Mouse (Mus musculus): Measurements from ENCODE around the gene Rad51d. TPM values are rescaled to one million over a fixed set of nuclear protein-coding genes. Genes with fewer than 3 reads are reported as not detected.
A peak's percentile ranks its signal among the peaks of the same experiment; 100 is the strongest.

The Rad51d gene
- total RNA-seq, 2 experiments from 2014 or later = 11.1 to 11.3 TPM

DNA sequence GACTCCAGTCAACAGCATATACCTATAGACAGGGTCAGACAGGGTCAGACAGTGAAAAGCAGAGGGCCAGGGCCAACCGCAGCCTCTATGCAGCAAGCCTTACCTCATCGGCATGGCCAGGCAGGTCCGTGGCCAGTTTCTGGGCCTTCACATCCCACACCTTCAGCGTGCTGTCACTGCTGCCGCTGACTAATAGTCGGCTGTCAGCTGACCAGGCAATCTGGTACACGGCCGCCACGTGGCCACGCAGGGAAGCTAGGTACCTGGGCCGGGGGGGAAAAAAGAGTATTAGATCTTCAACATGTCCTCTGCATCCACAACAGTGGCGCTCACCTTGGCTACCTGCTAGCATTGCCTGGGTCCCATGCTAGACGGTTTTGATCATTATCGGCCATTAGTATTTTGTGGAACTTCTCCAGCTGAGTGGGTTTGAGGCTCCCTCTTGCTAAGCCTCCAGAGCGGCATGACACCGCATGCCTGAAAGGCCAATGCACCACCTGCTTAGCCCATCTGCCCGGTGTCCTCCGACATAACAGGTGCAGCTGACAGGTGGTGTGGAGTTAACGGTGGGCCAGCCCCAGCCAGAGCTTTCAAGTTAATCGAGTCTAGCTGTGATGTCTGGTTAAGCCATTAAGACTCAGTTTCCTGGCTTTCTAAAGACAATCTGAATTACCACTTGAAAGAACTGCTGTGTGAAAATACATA, 11.3 kb upstream of the Rad51d start:
- no peak for DNase-seq (ENCODE audit: extremely low spot score in 1 of 2, low spot score in 2 of 2)
- intact Hi-C loops (cut with DNase I) = no loop called here

- intact Hi-C loops (cut with DNase I) = no loop called here
Observed at GRCm38 (mm10) chr11:82899720-82900119, 9.3 kb upstream of the Rad51d start.

DNA sequence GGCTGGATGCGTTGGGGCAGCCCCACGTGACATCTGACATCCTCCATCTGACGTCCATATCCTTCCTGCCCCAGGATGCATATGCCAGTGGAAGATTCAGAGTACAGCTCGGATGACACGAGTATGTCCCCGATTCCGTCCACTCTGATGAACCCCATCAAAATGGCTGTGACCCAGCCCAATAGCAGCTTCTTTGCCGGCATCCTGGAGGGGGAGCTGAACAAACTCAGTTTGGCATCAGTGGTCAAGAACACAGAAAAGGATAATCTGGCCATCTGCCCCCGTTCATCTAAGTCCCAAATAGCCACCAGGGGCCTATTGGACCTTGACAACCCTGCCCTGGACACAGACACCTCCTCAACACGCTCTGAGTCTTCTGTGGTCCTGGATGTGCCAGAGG, 7.1 kb upstream of the Rad51d start:
- intact Hi-C loops (cut with DNase I) = no loop called here
- no peak for DNase-seq (ENCODE audit: extremely low spot score in 1 of 2, low spot score in 2 of 2)

More at GRCm38 (mm10) chr11:82899720-82900119, 9.3 kb upstream of the Rad51d start:
- DNase-seq (ENCODE audit: extremely low spot score in 1 of 2, low spot score in 2 of 2) = no peak

GRCm38 (mm10) chr11:82891936-82892335, 1.5 kb upstream of the Rad51d start, which contains the start of gene Fndc8:
Gene Fndc8, plus strand, starts transcription at chr11:82892124.
- DNase-seq (ENCODE audit: extremely low spot score in 1 of 2, low spot score in 2 of 2) = no peak
- intact Hi-C loops (cut with DNase I) = loop anchor here (2.0 to 5.0 kb wide), 5 partner anchors 280 to 895 kb away; no protein-coding TSS in a partner anchor

DNA sequence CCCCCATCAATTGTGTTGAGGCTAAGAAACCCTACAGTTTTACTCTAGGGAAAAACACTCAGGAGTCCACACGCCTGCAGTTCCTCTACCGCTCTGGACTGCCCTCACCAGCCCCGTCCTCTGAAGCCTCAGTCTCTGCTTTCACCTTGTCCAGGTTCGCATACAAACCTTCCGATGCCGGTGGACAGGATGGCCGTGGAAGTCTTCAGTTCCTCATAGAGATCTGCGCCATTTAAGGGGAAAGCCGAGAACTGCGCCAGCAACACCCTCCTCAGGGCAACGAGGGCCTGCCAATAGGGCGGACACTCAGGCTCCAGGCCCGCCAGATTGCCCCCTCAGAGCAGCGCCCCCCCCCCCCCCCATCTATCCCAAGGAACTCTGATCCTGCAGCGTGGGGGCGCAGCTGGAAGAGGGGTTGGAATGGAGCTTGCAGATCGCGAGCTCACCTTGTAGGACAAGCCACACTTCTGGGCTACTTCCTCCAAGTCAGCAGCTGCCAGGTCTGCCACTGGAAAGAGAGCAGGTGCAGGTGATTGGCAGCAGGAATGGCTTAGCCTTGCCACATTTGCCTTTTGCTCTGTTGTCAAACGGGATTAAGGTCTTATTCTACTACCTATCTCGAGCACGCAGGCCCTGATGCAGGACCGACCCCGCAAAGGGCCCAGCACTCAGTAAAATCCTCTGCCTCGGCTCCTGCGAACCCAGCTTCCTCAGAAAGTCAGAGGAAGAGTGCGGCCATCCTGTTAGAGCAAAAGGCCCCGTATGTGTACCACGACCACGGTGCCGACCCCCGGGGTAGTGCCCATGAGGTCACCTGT, 681 bp downstream of the Rad51d start:
- intact Hi-C loops (cut with DNase I) = loop anchor here (2.0 to 5.0 kb wide), 5 partner anchors 277 to 893 kb away; no protein-coding TSS in a partner anchor
- no peak for DNase-seq (ENCODE audit: extremely low spot score in 1 of 2, low spot score in 2 of 2)

DNA sequence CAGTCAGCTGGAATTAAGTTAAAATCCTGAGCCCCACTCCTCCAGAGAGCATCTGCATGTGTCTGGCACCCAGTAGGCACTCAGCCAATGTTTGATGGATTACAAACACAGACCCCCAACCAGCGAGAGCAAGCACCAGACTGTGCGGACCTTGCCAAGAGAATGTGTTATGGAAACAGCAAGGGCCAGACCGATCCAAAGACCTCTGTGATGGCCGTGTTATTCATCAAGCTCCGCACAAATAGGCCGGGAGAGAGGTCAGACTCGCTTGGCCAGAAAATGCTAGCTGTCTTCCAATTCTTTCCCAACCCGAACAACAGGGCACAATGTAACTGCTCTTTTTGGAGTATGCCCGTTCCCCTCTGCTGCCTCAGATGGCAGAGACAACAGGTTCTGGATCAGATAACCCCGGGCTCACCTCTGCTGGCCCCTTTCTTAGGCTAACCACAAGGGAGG, 1.9 kb downstream of the Rad51d start:
- peak in 1 of 2 experiments; percentile 41 for DNase-seq (ENCODE audit: extremely low spot score in 1 of 2, low spot score in 2 of 2)
- intact Hi-C loops (cut with DNase I) = no loop called here

GRCm38 (mm10) chr11:82886559-82886958, 3.9 kb downstream of the Rad51d start:
- intact Hi-C loops (cut with DNase I) = no loop called here
- DNase-seq (ENCODE audit: extremely low spot score in 1 of 2, low spot score in 2 of 2) = no peak

DNA sequence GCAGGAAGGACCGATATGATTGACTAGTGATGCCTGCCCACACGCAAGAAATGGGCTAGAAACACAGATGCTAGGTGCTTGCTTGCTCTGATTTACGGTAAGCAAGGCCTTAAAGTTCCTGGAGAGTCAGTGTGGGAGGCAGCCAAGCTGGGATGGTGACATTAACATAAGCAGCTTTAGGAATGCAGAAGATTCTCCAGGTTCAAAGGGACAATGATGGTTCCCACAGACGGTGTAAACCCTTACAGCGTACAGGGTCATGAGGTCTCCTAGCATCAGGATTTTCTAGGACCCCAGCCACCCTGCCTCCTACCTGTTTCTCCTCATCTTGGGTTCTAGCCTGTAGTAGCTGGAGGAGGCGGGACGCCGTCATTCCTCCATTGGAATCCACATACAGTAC, 7.2 kb downstream of the Rad51d start:
- no peak for DNase-seq (ENCODE audit: extremely low spot score in 1 of 2, low spot score in 2 of 2)
- intact Hi-C loops (cut with DNase I) = no loop called here

DNA sequence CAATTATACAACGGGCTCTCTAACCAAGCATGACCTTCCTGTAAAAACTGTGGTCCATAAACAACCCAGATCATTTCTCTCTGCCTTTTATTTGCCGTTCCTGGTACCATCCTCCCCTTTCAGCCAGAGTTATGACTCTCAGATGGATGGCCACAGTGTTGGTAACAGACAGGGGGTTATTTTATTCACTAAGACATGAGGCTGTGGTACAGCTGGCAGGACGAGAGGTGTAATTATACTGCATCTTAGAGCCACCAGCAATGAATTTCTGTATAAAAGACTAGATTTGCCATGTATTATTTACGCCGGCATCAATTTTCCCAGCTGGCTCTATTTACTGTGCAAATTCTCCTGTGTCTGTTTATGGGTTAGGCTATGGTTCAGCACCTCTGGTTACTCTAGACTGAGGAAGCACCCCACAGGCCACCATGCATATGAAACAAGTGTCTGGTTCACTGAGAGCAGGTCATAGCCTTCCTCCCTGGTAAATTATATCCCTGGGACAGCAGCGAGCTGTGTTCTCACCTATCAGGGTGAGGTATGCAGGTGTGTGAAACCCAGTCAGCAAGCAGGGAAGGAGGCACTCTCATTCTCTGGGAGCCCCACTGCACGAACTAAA, 12.6 kb downstream of the Rad51d start:
- intact Hi-C loops (cut with DNase I) = no loop called here
- DNase-seq (ENCODE audit: extremely low spot score in 1 of 2, low spot score in 2 of 2) = no peak

GRCm38 (mm10) chr11:82875631-82876030, 14.8 kb downstream of the Rad51d start:
- intact Hi-C loops (cut with DNase I) = no loop called here
- no peak for DNase-seq (ENCODE audit: extremely low spot score in 1 of 2, low spot score in 2 of 2)

DNA sequence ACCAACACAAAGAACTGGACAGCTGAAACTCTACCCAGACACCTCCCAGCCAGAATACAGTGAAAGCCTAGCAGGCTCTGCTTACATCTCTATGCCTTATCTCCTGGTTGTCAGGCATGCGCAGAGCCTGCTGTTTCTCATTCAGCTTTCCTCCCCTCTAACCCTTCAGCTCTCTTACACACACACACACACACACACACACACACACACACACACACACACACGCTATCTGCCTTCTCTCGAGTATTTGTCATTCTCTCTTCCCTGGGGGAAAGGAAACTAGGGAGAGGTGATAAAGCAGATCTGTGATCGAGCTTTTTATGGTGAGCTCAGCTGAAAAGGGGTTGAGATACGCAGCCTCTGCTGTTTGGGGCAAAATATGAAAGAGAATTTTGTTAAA, 15.5 kb downstream of the Rad51d start:
- no peak for DNase-seq (ENCODE audit: extremely low spot score in 1 of 2, low spot score in 2 of 2)
- intact Hi-C loops (cut with DNase I) = loop anchor here (5.0 kb wide), 1 partner anchor 93 kb away; the partner anchor contains the start of gene Lig3

DNA sequence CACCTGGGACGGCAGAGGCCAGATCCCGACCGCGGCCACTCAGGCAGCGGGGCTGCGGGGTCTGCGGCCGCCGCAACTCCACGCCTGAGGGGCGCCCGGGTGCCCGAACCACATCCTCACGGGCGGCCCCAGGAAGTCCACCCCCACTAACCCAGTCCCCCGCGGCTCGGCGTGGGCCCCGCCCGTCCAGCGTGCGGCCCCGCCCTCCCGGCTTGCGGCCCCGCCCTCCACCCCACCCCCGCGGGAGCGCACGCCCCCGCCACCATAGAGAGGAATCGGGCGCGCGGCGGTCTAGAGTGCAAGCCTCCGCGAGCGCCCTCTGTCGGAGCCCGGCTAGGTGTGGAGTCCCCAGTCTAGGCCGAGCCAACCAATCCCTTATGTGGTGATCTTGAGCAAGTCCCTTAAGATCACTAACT, 19.4 kb downstream of the Rad51d start, which contains the start of gene Rffl:
Gene Rffl (minus strand): TSS at position 180 of the 416 bp plus-strand sequence.
- intact Hi-C loops (cut with DNase I) = loop anchor here (5.0 kb wide), 1 partner anchor 89 kb away; the partner anchor contains the start of gene Lig3
- peak; percentile 88 to 96 for DNase-seq (ENCODE audit: extremely low spot score in 1 of 2, low spot score in 2 of 2)

- intact Hi-C loops (cut with DNase I) = loop anchor here (5.0 kb wide), 1 partner anchor 88 kb away; the partner anchor contains the start of gene Lig3
- DNase-seq (ENCODE audit: extremely low spot score in 1 of 2, low spot score in 2 of 2) = peak; percentile 36 to 58
Observed at GRCm38 (mm10) chr11:82870173-82871030, 20.0 kb downstream of the Rad51d start.

- no peak for DNase-seq (ENCODE audit: extremely low spot score in 1 of 2, low spot score in 2 of 2)
- intact Hi-C loops (cut with DNase I) = loop anchor here (5.0 kb wide), 1 partner anchor 87 kb away; the partner anchor contains the start of gene Lig3
Observed at GRCm38 (mm10) chr11:82869506-82870172, 20.8 kb downstream of the Rad51d start.

- intact Hi-C loops (cut with DNase I) = no loop called here
- DNase-seq (ENCODE audit: extremely low spot score in 1 of 2, low spot score in 2 of 2) = no peak
Observed at GRCm38 (mm10) chr11:82867956-82868355, 22.5 kb downstream of the Rad51d start.

GRCm38 (mm10) chr11:82866850-82867564, 23.4 kb downstream of the Rad51d start:
- DNase-seq (ENCODE audit: extremely low spot score in 1 of 2, low spot score in 2 of 2) = no peak
- intact Hi-C loops (cut with DNase I) = no loop called here

GRCm38 (mm10) chr11:82865957-82866356, 24.5 kb downstream of the Rad51d start:
- DNase-seq (ENCODE audit: extremely low spot score in 1 of 2, low spot score in 2 of 2) = no peak
- intact Hi-C loops (cut with DNase I) = no loop called here

Data from left cerebral cortex, postnatal 10 days (tissue).